Mouse (Mus musculus) midbrain, embryonic 16.5 days (tissue): ENCODE measurements around the gene AU018091. TPM values are rescaled to one million over a fixed set of nuclear protein-coding genes. Genes with fewer than 3 reads are reported as not detected.
"Not testable (repeated sequence)": the region's sequence is repeated elsewhere in the genome, so short reads cannot be mapped to it uniquely, and the experiment has no call there.

Experiments used
- ATAC-seq: fragments of 200-750 bp; cut with Nextera tagmentation; 2 replicates; pipeline ENCODE4 v1.8.0; 2017; ENCODE audit warnings: moderate TSS enrichment
- H3K27ac ChIP-seq: fragments of 300-500 bp; sonication (generic); 2 replicates; pipeline ENCODE4 v1.5.1; 2014; ENCODE audit warnings: mild to moderate bottlenecking, low read length, mixed read lengths
- H3K27me3 ChIP-seq: fragments of 300-500 bp; sonication (generic); 2 replicates; pipeline ENCODE4 v1.6.1; 2014; ENCODE audit warnings: low read depth, low read length, mixed read lengths; ENCODE audit not compliant: control insufficient read depth, insufficient read depth
- H3K36me3 ChIP-seq: fragments of 300-500 bp; sonication (generic); 2 replicates; pipeline ENCODE4 v1.6.1; 2014; ENCODE audit warnings: mild to moderate bottlenecking, low read length, moderate library complexity, mixed read lengths; ENCODE audit not compliant: control insufficient read depth, insufficient read depth
- H3K4me1 ChIP-seq: fragments of 300-500 bp; sonication (generic); 2 replicates; pipeline ENCODE4 v1.6.1; 2014; ENCODE audit warnings: mild to moderate bottlenecking, low read length, mixed read lengths; ENCODE audit not compliant: control insufficient read depth, insufficient read depth
- H3K4me2 ChIP-seq: fragments of 300-500 bp; sonication (generic); 2 replicates; pipeline ENCODE4 v1.6.1; 2014; ENCODE audit warnings: mild to moderate bottlenecking, low read length, mixed read lengths
- H3K4me3 ChIP-seq: fragments of 300-500 bp; sonication (generic); 2 replicates; pipeline ENCODE4 v1.5.1; 2014; ENCODE audit warnings: low read depth, mild to moderate bottlenecking, low read length, moderate library complexity, mixed read lengths
- H3K9ac ChIP-seq: fragments of 300-500 bp; sonication (generic); 2 replicates; pipeline ENCODE4 v1.6.1; 2014; ENCODE audit warnings: low read depth, low read length, mixed read lengths
- H3K9me3 ChIP-seq: fragments of 300-500 bp; sonication (generic); replicated peaks from 2 replicates; pipeline ENCODE4 v1.6.1; 2014; ENCODE audit warnings: mild to moderate bottlenecking, low read length, mixed read lengths; ENCODE audit not compliant: control insufficient read depth, poor library complexity, severe bottlenecking
- WGBS: fragments of 180-500 bp; shearing (Covaris S2); extraction: QIAGEN DNeasy Blood & Tissue Kit; methylation state at CpG from one replicate; pipeline ENCODE4 v1.1.7; 2014; 5-methylcytosine and 5-hydroxymethylcytosine counted together
- polyA plus RNA-seq: library from polyadenylated mRNA; unstranded; fragments of >200 nt; fragmentation: Nextera tagmentation; extraction: Ambion mirVana; gene quantifications from 2 replicates; pipeline ENCODE4 v1.2.1, GENCODE M21; 2015

AU018091 gene
- polyA plus RNA-seq, 1 experiment from 2014 or later, result not detected

GRCm38 (mm10) chr7:3146072-3146471 is 22.9 kb downstream of the AU018091 start:
- H3K27ac ChIP-seq, result no peak overlapping the region
- H3K4me3 ChIP-seq, result no peak overlapping the region
- H3K9me3 ChIP-seq, result peaks cover 9% of the 10 kb centered on the region; the same call in 1 of the 2 replicates
- no peak overlapping the region for H3K9ac ChIP-seq
- H3K36me3 ChIP-seq, result no peaks in the 10 kb centered on the region
- no peaks in the 10 kb centered on the region for H3K4me1 ChIP-seq
- H3K27me3 ChIP-seq, result no peaks in the 10 kb centered on the region
- no peak overlapping the region for H3K4me2 ChIP-seq
- ATAC-seq, result no peak

GRCm38 (mm10) chr7:3143329-3143728 is 25.7 kb downstream of the AU018091 start:
- 19% methylated on average over 1 of the region's 1 CpGs for WGBS
- no peak overlapping the region for H3K27ac ChIP-seq
- H3K4me3 ChIP-seq, result no peak overlapping the region
- ATAC-seq, result no peak
- no peak overlapping the region for H3K9ac ChIP-seq
- no peaks in the 10 kb centered on the region for H3K27me3 ChIP-seq
- peaks cover 9% of the 10 kb centered on the region; the same call in 1 of the 2 replicates for H3K9me3 ChIP-seq
- no peaks in the 10 kb centered on the region for H3K36me3 ChIP-seq
- no peaks in the 10 kb centered on the region for H3K4me1 ChIP-seq
- no peak overlapping the region for H3K4me2 ChIP-seq

- WGBS, result 77% methylated on average over 4 of the region's 4 CpGs
- no peaks in the 10 kb centered on the region for H3K4me1 ChIP-seq
- no peak overlapping the region for H3K9ac ChIP-seq
- no peak for ATAC-seq
- H3K4me3 ChIP-seq, result no peak overlapping the region
- H3K36me3 ChIP-seq, result no peaks in the 10 kb centered on the region
- H3K4me2 ChIP-seq, result no peak overlapping the region
- no peak overlapping the region for H3K27ac ChIP-seq
- H3K27me3 ChIP-seq, result no peaks in the 10 kb centered on the region
- peaks cover 13% of the 10 kb centered on the region; the same call in 1 of the 2 replicates for H3K9me3 ChIP-seq
Observed at GRCm38 (mm10) chr7:3135606-3136005, 33.4 kb downstream of the AU018091 start.

GRCm38 (mm10) chr7:3134654-3135053 is 34.3 kb downstream of the AU018091 start:
- ATAC-seq, result no peak
- Histone ChIP-seq H3K4me3 (no peak overlapping the region), H3K4me2 (no peak overlapping the region), H3K27me3 (no peaks in the 10 kb centered on the region), H3K9ac (no peak overlapping the region), H3K9me3 (peaks cover 16% of the 10 kb centered on the region; the same call in 1 of the 2 replicates), H3K27ac (no peak overlapping the region), H3K4me1 (no peaks in the 10 kb centered on the region), H3K36me3 (no peaks in the 10 kb centered on the region)
- WGBS, result 70% methylated on average over 1 of the region's 1 CpGs

- Histone ChIP-seq H3K4me1 (no peaks in the 10 kb centered on the region), H3K36me3 (no peaks in the 10 kb centered on the region), H3K27ac (no peak overlapping the region), H3K27me3 (no peaks in the 10 kb centered on the region), H3K4me3 (no peak overlapping the region), H3K4me2 (no peak overlapping the region), H3K9me3 (peaks cover 14% of the 10 kb centered on the region; the same call in 1 of the 2 replicates), H3K9ac (no peak overlapping the region)
- 71% methylated on average over 1 of the region's 1 CpGs for WGBS
- no peak for ATAC-seq
Observed at GRCm38 (mm10) chr7:3130342-3130741, 38.7 kb downstream of the AU018091 start.

GRCm38 (mm10) chr7:3128564-3128963 is 40.4 kb downstream of the AU018091 start:
- not testable (repeated sequence) for ATAC-seq, H3K36me3 ChIP-seq, H3K4me3 ChIP-seq, H3K4me2 ChIP-seq, H3K9ac ChIP-seq, H3K27me3 ChIP-seq, H3K4me1 ChIP-seq, H3K27ac ChIP-seq
- H3K9me3 ChIP-seq, result peaks cover 10% of the 10 kb centered on the region; the same call in 1 of the 2 replicates

- no CpG with 5 or more reads among the region's 6 CpGs for WGBS
- not testable (repeated sequence) for H3K4me1 ChIP-seq, ATAC-seq, H3K4me3 ChIP-seq, H3K27ac ChIP-seq, H3K4me2 ChIP-seq, H3K9ac ChIP-seq, H3K9me3 ChIP-seq, H3K36me3 ChIP-seq, H3K27me3 ChIP-seq
Observed at GRCm38 (mm10) chr7:3111193-3111592, 57.8 kb downstream of the AU018091 start.

GRCm38 (mm10) chr7:3106516-3107077 is 62.4 kb downstream of the AU018091 start:
- H3K9me3 ChIP-seq, H3K4me1 ChIP-seq, H3K9ac ChIP-seq, H3K27ac ChIP-seq, ATAC-seq, H3K36me3 ChIP-seq, H3K27me3 ChIP-seq, H3K4me2 ChIP-seq, H3K4me3 ChIP-seq: not testable (repeated sequence)
- 66% methylated on average over 13 of the region's 13 CpGs for WGBS
